13 mouse cellular contexts compared by ENCODE assay signal in genomic region chr5:77762426-77763042, GRCm38 (mm10).
DNase-seq lines count a peak whose midpoint lies in the region; ATAC-seq and TF ChIP-seq lines count a peak whose summit lies in the region.
"Had no signal": no experiment of that assay in that cellular context is flagged by ENCODE, and none has a peak within 500 bp of the region (broad histone marks: within the 10 kb centered on the region; RNA-seq: fewer than 3 reads in every experiment).

No protein-coding gene starts in this region.

- no peak for TF ChIP-seq POLR2A in kidney, adult 2 months (IDR thresholded peaks at IDR 0.05; ENCODE audit: low read depth, low read length)

- no peak for TF ChIP-seq CTCF in kidney, adult 2 months (conservative IDR thresholded peaks at IDR 0.05; ENCODE audit: insufficient read depth, insufficient read length, low read depth, low read length)

- H3K27me3 ChIP-seq in kidney, embryonic 15.5 days: no peaks in the 10 kb centered on the region
- H3K27me3 ChIP-seq in kidney, adult 2 months (replicated peaks; ENCODE audit: control insufficient read depth, insufficient read depth, low read length): no peaks in the 10 kb centered on the region
- no peaks in the 10 kb centered on the region for H3K27me3 ChIP-seq in neural tube, embryonic 13.5 days
- H3K27me3 ChIP-seq: liver, embryonic 12.5 days; midbrain, embryonic 12.5 days had no signal

- H3K36me3 ChIP-seq in kidney, embryonic 15.5 days: no peaks in the 10 kb centered on the region
- H3K36me3 ChIP-seq in kidney, adult 2 months (ENCODE audit: control insufficient read depth, insufficient read depth, low read length): no peaks in the 10 kb centered on the region
- no peaks in the 10 kb centered on the region for H3K36me3 ChIP-seq in neural tube, embryonic 13.5 days
- H3K36me3 ChIP-seq: heart, embryonic 10.5 days; liver, embryonic 12.5 days; midbrain, embryonic 12.5 days had no signal

- WGBS in kidney, embryonic 15.5 days: 32% methylated on average over 6 of the region's 6 CpGs
- WGBS in kidney, adult 2 months: 26% methylated on average over 6 of the region's 6 CpGs
- 62% methylated on average over 6 of the region's 6 CpGs for WGBS in neural tube, embryonic 13.5 days

- DNase-seq in embryo, embryonic 10.5 days (ENCODE audit: low spot score): peak; percentile 7
- no peak for DNase-seq in embryo, embryonic 9.5 days (ENCODE audit: extremely low spot score)
- DNase-seq in kidney, adult 2 months: no peak
- DNase-seq in neural tube, embryonic 10.5 days (ENCODE audit: extremely low spot score, low spot score): no peak
- no peak for DNase-seq in testis, postnatal 14 days (ENCODE audit: low spot score)
- DNase-seq: adrenal gland, postnatal 36 days; B cell, adult 2 months; kidney, adult 9 months had no signal

- no peak overlapping the region for H3K4me3 ChIP-seq in kidney, embryonic 15.5 days (replicated peaks)
- H3K4me3 ChIP-seq in kidney, adult 2 months (ENCODE audit: insufficient read depth, low read depth, low read length): no peak overlapping the region
- no peak overlapping the region for H3K4me3 ChIP-seq in neural tube, embryonic 13.5 days
- H3K4me3 ChIP-seq: heart, embryonic 10.5 days; liver, embryonic 12.5 days; midbrain, embryonic 12.5 days had no signal

- no peak overlapping the region for H3K27ac ChIP-seq in kidney, embryonic 15.5 days
- no peak overlapping the region for H3K27ac ChIP-seq in kidney, adult 2 months (ENCODE audit: insufficient read depth, low read depth, low read length)
- peak overlapping the region; percentile 54; the same call in 1 of the 2 replicates for H3K27ac ChIP-seq in neural tube, embryonic 13.5 days (replicated peaks)
- H3K27ac ChIP-seq: heart, embryonic 10.5 days; liver, embryonic 12.5 days; midbrain, embryonic 12.5 days had no signal

- no peaks in the 10 kb centered on the region for H3K9me3 ChIP-seq in kidney, embryonic 15.5 days (replicated peaks)
- no peaks in the 10 kb centered on the region for H3K9me3 ChIP-seq in neural tube, embryonic 13.5 days
- H3K9me3 ChIP-seq: heart, embryonic 10.5 days; midbrain, embryonic 12.5 days had no signal

- ATAC-seq in kidney, embryonic 15.5 days (replicated peaks; ENCODE audit: low FRiP score): peak; percentile 86
- ATAC-seq in neural tube, embryonic 13.5 days (ENCODE audit: low read depth): no peak
- ATAC-seq: liver, embryonic 12.5 days had no signal

- no peak overlapping the region for H3K9ac ChIP-seq in kidney, embryonic 15.5 days
- no peak overlapping the region for H3K9ac ChIP-seq in neural tube, embryonic 13.5 days
- H3K9ac ChIP-seq: liver, embryonic 12.5 days; midbrain, embryonic 12.5 days had no signal

- H3K4me2 ChIP-seq in kidney, embryonic 15.5 days: no peak overlapping the region
- no peak overlapping the region for H3K4me2 ChIP-seq in neural tube, embryonic 13.5 days
- H3K4me2 ChIP-seq: liver, embryonic 12.5 days; midbrain, embryonic 12.5 days had no signal

- no peaks in the 10 kb centered on the region for H3K4me1 ChIP-seq in kidney, embryonic 15.5 days
- no peaks in the 10 kb centered on the region for H3K4me1 ChIP-seq in kidney, adult 2 months (ENCODE audit: control insufficient read depth, insufficient read depth, low read length)
- peaks cover 6% of the 10 kb centered on the region; the same call in 1 of the 2 replicates for H3K4me1 ChIP-seq in neural tube, embryonic 13.5 days (replicated peaks)
- H3K4me1 ChIP-seq: heart, embryonic 10.5 days; liver, embryonic 12.5 days; midbrain, embryonic 12.5 days had no signal
